Mouse (Mus musculus) cerebellum, adult 18-20 months (tissue): Measurements from ENCODE around the gene A030005K14Rik.

Experiments
- DNase-seq, 2 experiments: peaks; one replicate each; pipeline ENCODE4 v3.0.0; 2021

A030005K14Rik gene

DNA sequence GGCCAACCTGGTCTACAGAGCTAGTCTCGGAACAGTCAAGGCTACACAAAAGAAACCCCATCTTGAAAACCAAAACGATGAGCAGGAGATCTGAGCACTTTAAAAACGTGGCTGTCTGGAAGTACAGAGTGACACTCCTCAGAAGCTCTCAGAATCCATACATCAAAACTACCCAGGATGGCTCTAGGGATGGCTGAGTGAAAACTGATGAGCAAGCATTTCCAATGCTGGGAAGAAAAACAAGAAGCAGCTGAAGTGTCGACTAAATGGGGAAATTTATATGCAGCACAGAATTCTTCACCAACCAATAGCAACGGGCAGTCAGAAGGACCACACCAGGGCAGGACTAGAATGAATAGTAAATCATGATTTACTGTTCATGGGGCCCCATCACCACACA is 24.7 kb downstream of the A030005K14Rik start:
- no peak for DNase-seq

DNA sequence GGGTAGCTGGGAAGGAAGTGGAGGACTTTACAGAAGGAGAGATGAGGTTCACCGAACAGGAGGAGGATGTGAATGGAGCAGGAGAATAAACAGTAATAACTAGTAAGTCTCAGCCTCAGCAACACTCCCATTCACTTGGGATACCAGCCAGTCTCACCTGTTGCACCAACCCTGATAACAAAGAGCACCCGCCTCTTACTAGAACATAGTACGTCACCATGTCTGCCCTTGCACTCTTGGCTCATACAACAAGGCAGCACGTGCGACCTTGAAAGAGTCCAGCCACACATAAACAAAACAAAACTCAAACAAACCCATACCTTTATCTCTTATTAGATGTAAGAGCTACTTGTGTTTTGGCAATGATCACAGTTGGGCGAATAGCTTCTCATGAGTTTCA is 26.7 kb downstream of the A030005K14Rik start:
- DNase-seq, result no peak

DNA sequence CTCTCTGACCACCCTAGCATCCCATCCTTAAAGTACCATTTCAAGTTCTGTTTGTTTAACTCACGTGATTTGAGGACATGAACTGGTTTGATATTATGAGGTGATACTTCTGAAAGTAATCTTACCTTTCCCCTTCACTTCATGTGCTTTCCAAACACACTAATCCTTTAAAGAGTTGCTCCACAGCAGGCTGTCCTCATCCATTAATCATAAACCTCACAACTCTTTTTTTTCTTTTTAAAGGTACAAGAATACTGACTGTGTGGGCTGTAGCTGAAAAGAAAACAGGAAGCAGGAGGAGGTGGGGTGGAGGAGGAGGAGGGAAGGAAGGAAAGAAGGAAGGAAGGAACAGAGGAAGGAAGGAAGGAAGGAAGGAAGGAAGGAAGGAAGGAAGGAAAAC is 27.2 kb downstream of the A030005K14Rik start:
- no peak for DNase-seq

DNA sequence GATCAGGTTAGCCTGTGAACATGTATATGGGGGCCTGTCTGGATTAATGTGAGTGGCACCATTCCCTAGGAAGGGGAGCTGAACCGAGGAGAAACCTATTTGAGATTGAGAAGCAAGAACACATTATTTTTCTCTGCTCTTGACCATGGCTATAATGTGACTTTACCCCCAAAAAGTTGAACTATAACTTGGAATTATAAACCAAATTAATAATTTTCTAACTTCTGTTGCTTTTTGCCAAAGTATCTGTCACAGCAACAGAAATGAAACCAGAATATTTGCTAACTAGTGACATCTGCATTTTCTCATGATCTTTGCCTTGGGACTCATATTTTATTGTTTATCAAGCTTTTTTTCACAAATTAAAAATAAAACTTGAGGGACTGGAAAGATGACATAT is 42.6 kb downstream of the A030005K14Rik start:
- no peak for DNase-seq

DNA sequence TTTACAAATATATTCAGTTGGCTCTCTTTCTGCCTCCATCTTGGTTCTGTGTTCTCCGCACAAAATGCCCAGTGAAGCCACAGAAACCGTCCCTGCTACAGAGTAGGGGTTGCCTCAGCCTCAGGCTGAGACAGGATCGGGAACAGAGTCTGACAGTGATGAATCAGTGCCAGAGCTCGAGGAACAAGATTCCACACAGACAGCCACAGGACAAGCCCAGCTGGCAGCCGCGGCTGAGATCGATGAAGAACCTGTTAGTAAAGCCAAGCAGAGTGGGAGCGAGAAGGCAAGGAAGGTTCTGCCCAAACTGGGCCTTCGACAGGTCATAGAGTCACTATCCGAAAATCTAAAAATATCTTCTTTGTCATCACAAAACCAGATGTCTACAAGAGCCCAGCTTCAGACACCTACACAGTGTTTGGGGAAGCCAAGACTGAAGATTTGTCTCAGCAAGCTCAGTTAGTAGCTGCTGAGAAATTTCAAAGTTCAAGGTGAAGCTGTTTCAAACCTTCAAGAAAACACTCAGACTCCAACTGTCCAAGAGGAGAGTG is 43.8 kb downstream of the A030005K14Rik start:
- no peak for DNase-seq

DNA sequence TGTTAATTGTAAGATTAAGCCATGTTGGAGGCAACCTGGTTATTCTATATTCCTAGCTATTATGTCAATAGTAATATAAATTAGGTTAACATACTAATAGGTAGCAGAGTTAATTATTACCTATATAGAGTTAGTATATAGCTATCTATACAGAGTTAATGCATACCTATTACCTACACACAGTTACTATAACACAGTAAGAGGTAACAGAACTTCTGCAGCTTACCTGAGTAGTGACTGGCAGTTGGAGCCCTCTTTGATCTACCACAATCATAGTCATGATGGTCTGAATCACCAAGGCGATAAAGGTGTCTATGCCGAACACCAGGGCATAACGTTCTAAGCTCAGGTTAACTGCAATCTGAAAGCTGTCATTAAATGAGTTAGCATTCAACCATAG is 44.7 kb downstream of the A030005K14Rik start:
- DNase-seq, result no peak
